Mouse (Mus musculus) v-Abl transformed pro-B cells (cell line): ENCODE results near the gene Arf1.

Experiments
- in situ Hi-C, 2 experiments: fragments of 400-800 bp; cut with MboI; formaldehyde crosslinking; loops; one replicate each; pipeline ENCODE4 v1.15.1; 2025; ENCODE audit not compliant: unreplicated experiment in 2 of 2

Arf1 gene

DNA sequence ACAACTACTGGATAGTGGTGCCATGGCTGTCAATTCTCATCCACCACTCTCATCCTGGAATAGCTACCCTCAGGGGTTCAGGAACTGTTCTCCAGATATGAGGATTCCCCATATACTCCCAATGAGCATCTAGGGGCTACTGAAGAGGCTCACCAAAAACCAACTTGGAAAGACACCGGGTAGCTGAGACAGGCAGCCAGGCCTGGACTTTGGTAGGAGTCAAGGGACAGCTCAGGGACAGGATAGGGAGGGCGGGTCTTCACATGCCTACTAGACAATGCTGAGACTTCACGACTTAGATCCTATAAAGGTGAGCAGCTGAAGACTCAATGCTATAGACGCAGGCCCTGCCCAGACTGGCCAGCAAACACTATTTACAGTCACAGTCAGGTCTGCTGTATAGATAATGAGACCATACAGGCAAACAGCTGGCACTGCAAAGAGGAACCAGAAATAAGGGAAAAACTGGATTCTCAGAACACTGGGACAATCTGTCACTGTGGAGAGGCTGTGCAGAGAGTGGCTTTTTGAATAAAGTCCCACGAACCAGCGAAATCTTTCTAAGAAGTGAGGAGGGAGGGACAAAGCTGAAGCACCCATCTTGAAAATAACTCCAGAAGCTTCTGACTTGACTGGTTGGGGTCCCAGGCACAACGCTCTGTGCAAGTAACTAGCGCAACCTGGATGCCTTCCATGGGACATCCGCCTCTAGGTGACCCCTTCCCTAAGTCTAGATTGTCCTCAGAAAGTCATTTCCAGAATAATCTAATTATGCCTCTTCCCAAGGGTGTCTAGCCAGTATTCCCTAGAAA is 65.4 kb downstream of the Arf1 start:
- in situ Hi-C loops, result no loop called here
